Mouse (Mus musculus) midbrain, embryonic 15.5 days (tissue): ENCODE results near the gene Cops3. TPM values are rescaled to one million over a fixed set of nuclear protein-coding genes. Genes with fewer than 3 reads are reported as not detected.

ENCODE experiments used
- ATAC-seq: fragments of 200-750 bp; cut with Nextera tagmentation; replicated peaks from 2 replicates; pipeline ENCODE4 v1.8.0; 2017; ENCODE audit warnings: moderate TSS enrichment
- H3K27ac ChIP-seq: fragments of 300-500 bp; sonication (generic); 2 replicates; pipeline ENCODE4 v1.5.1; 2015; ENCODE audit warnings: mild to moderate bottlenecking, inconsistent platforms
- H3K27me3 ChIP-seq: fragments of 300-500 bp; sonication (generic); replicated peaks from 2 replicates; pipeline ENCODE4 v1.6.1; 2015; ENCODE audit warnings: inconsistent platforms
- H3K36me3 ChIP-seq: fragments of 300-500 bp; sonication (generic); replicated peaks from 2 replicates; pipeline ENCODE4 v1.6.1; 2015; ENCODE audit warnings: inconsistent platforms
- H3K4me1 ChIP-seq: fragments of 300-500 bp; sonication (generic); 2 replicates; pipeline ENCODE4 v1.6.1; 2015; ENCODE audit warnings: inconsistent platforms
- H3K4me2 ChIP-seq: fragments of 300-500 bp; sonication (generic); 2 replicates; pipeline ENCODE4 v1.6.1; 2015; ENCODE audit warnings: inconsistent platforms, mild to moderate bottlenecking, moderate library complexity
- H3K4me3 ChIP-seq: fragments of 300-500 bp; sonication (generic); 2 replicates; pipeline ENCODE4 v1.5.1; 2015; ENCODE audit warnings: mild to moderate bottlenecking, inconsistent platforms
- H3K9ac ChIP-seq: fragments of 300-500 bp; sonication (generic); 2 replicates; pipeline ENCODE4 v1.6.1; 2015; ENCODE audit warnings: mild to moderate bottlenecking, inconsistent platforms
- H3K9me3 ChIP-seq: fragments of 300-500 bp; sonication (generic); 2 replicates; pipeline ENCODE4 v1.6.1; 2016; ENCODE audit warnings: inconsistent platforms
- WGBS: fragments of 180-500 bp; shearing (Covaris S2); methylation state at CpG from one replicate; pipeline ENCODE4 v1.1.7; 2015; ENCODE audit warnings: mixed read lengths; 5-methylcytosine and 5-hydroxymethylcytosine counted together
- polyA plus RNA-seq: library from polyadenylated mRNA; unstranded; fragments of >200 nt; fragmentation: Nextera tagmentation; extraction: Ambion mirVana; gene quantifications from 2 replicates; pipeline ENCODE4 v1.2.1, GENCODE M21; 2015

Cops3 gene
- polyA plus RNA-seq, 1 experiment from 2014 or later: 180 TPM

GRCm38 (mm10) chr11:59809071-59809669 is 30.5 kb downstream of the Cops3 start:
- no peaks in the 10 kb centered on the region for H3K27me3 ChIP-seq
- under 1% methylated on average over 15 of the region's 15 CpGs for WGBS
- peak; percentile 7 for ATAC-seq

GRCm38 (mm10) chr11:59808170-59808960 is 31.3 kb downstream of the Cops3 start:
- Histone ChIP-seq H3K36me3 (peaks cover 16% of the 10 kb centered on the region), H3K27me3 (no peaks in the 10 kb centered on the region), H3K9me3 (no peaks in the 10 kb centered on the region), H3K27ac (no peak overlapping the region), H3K4me3 (peak overlapping the region; percentile 89), H3K9ac (peak overlapping the region; percentile 90), H3K4me1 (peaks cover 21% of the 10 kb centered on the region), H3K4me2 (peak overlapping the region; percentile 80)
- no peak for ATAC-seq
- 67% methylated on average over 14 of the region's 14 CpGs for WGBS

More at GRCm38 (mm10) chr11:59809071-59809669, 30.5 kb downstream of the Cops3 start:
- no peaks in the 10 kb centered on the region for H3K9me3 ChIP-seq
- H3K4me3 ChIP-seq: peak overlapping the region; percentile 89
- H3K36me3 ChIP-seq: peaks cover 10% of the 10 kb centered on the region
- H3K4me2 ChIP-seq: peak overlapping the region; percentile 80
- H3K9ac ChIP-seq: peak overlapping the region; percentile 90
- H3K27ac ChIP-seq: peak overlapping the region; percentile 99
- H3K4me1 ChIP-seq: peaks cover 21% of the 10 kb centered on the region

GRCm38 (mm10) chr11:59805656-59806055 is 34.0 kb downstream of the Cops3 start:
- H3K9ac ChIP-seq: no peak overlapping the region
- H3K9me3 ChIP-seq: no peaks in the 10 kb centered on the region
- ATAC-seq: no peak
- H3K36me3 ChIP-seq: peaks cover 42% of the 10 kb centered on the region
- no peak overlapping the region for H3K4me3 ChIP-seq
- WGBS: 94% methylated on average over 2 of the region's 2 CpGs
- H3K4me1 ChIP-seq: peaks cover 18% of the 10 kb centered on the region
- no peaks in the 10 kb centered on the region for H3K27me3 ChIP-seq
- no peak overlapping the region for H3K4me2 ChIP-seq
- no peak overlapping the region for H3K27ac ChIP-seq

GRCm38 (mm10) chr11:59805256-59805655 is 34.4 kb downstream of the Cops3 start:
- Histone ChIP-seq H3K27me3 (no peaks in the 10 kb centered on the region), H3K9ac (no peak overlapping the region), H3K27ac (no peak overlapping the region), H3K9me3 (no peaks in the 10 kb centered on the region), H3K36me3 (peaks cover 46% of the 10 kb centered on the region), H3K4me2 (no peak overlapping the region), H3K4me3 (no peak overlapping the region), H3K4me1 (peaks cover 14% of the 10 kb centered on the region)
- ATAC-seq: no peak
- WGBS: 93% methylated on average over 1 of the region's 1 CpGs

- Histone ChIP-seq H3K4me3 (no peak overlapping the region), H3K4me2 (no peak overlapping the region), H3K36me3 (peaks cover 52% of the 10 kb centered on the region), H3K27ac (no peak overlapping the region), H3K27me3 (no peaks in the 10 kb centered on the region), H3K9me3 (no peaks in the 10 kb centered on the region), H3K9ac (no peak overlapping the region), H3K4me1 (peaks cover 13% of the 10 kb centered on the region)
- WGBS: 92% methylated on average over 22 of the region's 22 CpGs
- ATAC-seq: no peak
Observed at GRCm38 (mm10) chr11:59804409-59805110, 35.1 kb downstream of the Cops3 start.

- WGBS: 94% methylated on average over 14 of the region's 14 CpGs
- H3K36me3 ChIP-seq: peaks cover 63% of the 10 kb centered on the region
- no peak overlapping the region for H3K9ac ChIP-seq
- no peaks in the 10 kb centered on the region for H3K9me3 ChIP-seq
- H3K4me3 ChIP-seq: no peak overlapping the region
- H3K27ac ChIP-seq: no peak overlapping the region
- H3K4me2 ChIP-seq: no peak overlapping the region
- no peaks in the 10 kb centered on the region for H3K27me3 ChIP-seq
- ATAC-seq: no peak
- peaks cover 6% of the 10 kb centered on the region for H3K4me1 ChIP-seq
Observed at GRCm38 (mm10) chr11:59803516-59803915, 36.1 kb downstream of the Cops3 start.

- H3K4me3 ChIP-seq: no peak overlapping the region
- no peak overlapping the region for H3K9ac ChIP-seq
- H3K36me3 ChIP-seq: peaks cover 76% of the 10 kb centered on the region
- WGBS: 97% methylated on average over 8 of the region's 8 CpGs
- ATAC-seq: no peak
- no peak overlapping the region for H3K27ac ChIP-seq
- no peak overlapping the region for H3K4me2 ChIP-seq
- H3K27me3 ChIP-seq: no peaks in the 10 kb centered on the region
- H3K4me1 ChIP-seq: no peaks in the 10 kb centered on the region
- no peaks in the 10 kb centered on the region for H3K9me3 ChIP-seq
Observed at GRCm38 (mm10) chr11:59801881-59802280, 37.8 kb downstream of the Cops3 start.

GRCm38 (mm10) chr11:59800412-59800811 is 39.2 kb downstream of the Cops3 start:
- Histone ChIP-seq H3K27me3 (no peaks in the 10 kb centered on the region), H3K4me2 (no peak overlapping the region), H3K36me3 (peaks cover 83% of the 10 kb centered on the region), H3K27ac (no peak overlapping the region), H3K9me3 (no peaks in the 10 kb centered on the region), H3K4me1 (no peaks in the 10 kb centered on the region), H3K4me3 (no peak overlapping the region), H3K9ac (no peak overlapping the region)
- WGBS: 94% methylated on average over 10 of the region's 10 CpGs
- ATAC-seq: no peak

- Histone ChIP-seq H3K36me3 (peaks cover 56% of the 10 kb centered on the region), H3K9ac (no peak overlapping the region), H3K4me1 (no peaks in the 10 kb centered on the region), H3K9me3 (no peaks in the 10 kb centered on the region), H3K4me3 (no peak overlapping the region), H3K27ac (no peak overlapping the region), H3K4me2 (no peak overlapping the region), H3K27me3 (no peaks in the 10 kb centered on the region)
- 94% methylated on average over 6 of the region's 6 CpGs for WGBS
- no peak for ATAC-seq
Observed at GRCm38 (mm10) chr11:59793390-59793789, 46.2 kb downstream of the Cops3 start.

GRCm38 (mm10) chr11:59789311-59789710 is 50.3 kb downstream of the Cops3 start:
- no peak for ATAC-seq
- Histone ChIP-seq H3K9me3 (no peaks in the 10 kb centered on the region), H3K27ac (no peak overlapping the region), H3K4me2 (no peak overlapping the region), H3K4me1 (peaks cover 12% of the 10 kb centered on the region), H3K9ac (no peak overlapping the region), H3K4me3 (no peak overlapping the region), H3K27me3 (no peaks in the 10 kb centered on the region), H3K36me3 (peaks cover 22% of the 10 kb centered on the region)
- 95% methylated on average over 1 of the region's 1 CpGs for WGBS

GRCm38 (mm10) chr11:59787199-59787781 is 52.3 kb downstream of the Cops3 start, which contains the start of gene Pld6:
Gene Pld6, minus strand, starts transcription at chr11:59787645.
- peak within 1 kb of the TSS; percentile 95 for H3K4me2 ChIP-seq
- H3K27ac ChIP-seq: peak within 1 kb of the TSS; percentile 32; the same call in 1 of the 2 replicates
- peak within 1 kb of the TSS; percentile 44 for H3K4me3 ChIP-seq
- H3K27me3 ChIP-seq: no peaks in the 10 kb centered on the region
- ATAC-seq: peak; percentile 84
- peak within 1 kb of the TSS; percentile 40 for H3K9ac ChIP-seq
- peaks cover 13% of the 10 kb centered on the region for H3K36me3 ChIP-seq
- WGBS: under 1% methylated on average over 50 of the region's 51 CpGs
- peaks cover 12% of the 10 kb centered on the region for H3K4me1 ChIP-seq
- H3K9me3 ChIP-seq: no peaks in the 10 kb centered on the region
